Mouse (Mus musculus): ENCODE data around the gene Mmgt2. TPM values are rescaled to one million over a fixed set of nuclear protein-coding genes. Genes with fewer than 3 reads are reported as not detected.
A peak's percentile ranks its signal among the peaks of the same experiment; 100 is the strongest.

The Mmgt2 gene
- polyA plus RNA-seq, 1 experiment from 2014 or later = 43.5 TPM

DNA sequence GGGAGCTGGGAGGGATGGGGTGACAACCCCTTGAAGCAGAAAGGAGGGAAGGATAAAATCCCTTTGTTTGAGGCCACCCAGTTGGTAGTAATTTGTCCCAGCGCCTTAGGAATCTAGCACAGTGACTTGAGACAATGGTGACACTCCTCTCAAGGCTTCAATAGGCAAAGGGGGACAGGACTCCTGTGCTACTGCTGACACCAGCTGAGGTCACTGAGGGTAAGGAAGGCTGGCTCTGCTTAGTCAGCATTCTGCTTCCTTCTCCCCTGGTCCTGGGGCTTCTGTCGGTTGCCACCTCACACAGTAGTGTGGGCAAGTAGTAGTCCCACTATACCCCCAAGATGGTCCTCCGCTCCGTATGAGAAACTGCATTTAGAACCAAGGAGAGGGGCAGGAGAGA is 17.3 kb upstream of the Mmgt2 start:
- peak; percentile 34 for DNase-seq (ENCODE audit: low spot score)
- no peak overlapping the region for H3K9ac ChIP-seq (ENCODE audit: low read depth, low read length)

DNA sequence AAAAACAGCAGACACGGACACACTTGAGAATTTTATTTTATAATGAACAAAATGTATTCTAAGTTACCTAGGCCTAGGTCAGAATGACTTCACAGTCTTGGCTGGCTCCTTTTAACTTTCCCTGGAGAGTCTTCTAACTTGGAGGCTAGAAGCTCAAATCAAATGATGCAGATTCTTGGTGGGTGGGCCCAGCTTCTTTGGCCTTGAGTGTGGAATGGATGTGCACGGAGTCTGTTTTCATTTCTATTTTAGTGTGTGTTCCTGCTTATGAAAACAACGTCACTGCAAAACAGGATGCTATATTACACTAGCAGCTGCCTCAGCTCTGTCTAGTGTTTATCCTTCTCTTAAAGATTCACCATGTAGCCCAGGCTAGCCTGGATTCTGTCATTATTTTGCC is 13.1 kb upstream of the Mmgt2 start:
- no peak overlapping the region for H3K4me3 ChIP-seq (ENCODE audit: low read depth, low read length)
- no peak overlapping the region for H3K9ac ChIP-seq (ENCODE audit: low read depth, low read length)
- H3K9me3 ChIP-seq (ENCODE audit: control insufficient read depth, low read length) = no peaks in the 10 kb centered on the region
- H3K27ac ChIP-seq (ENCODE audit: low read depth, low read length) = no peak overlapping the region
- ATAC-seq (ENCODE audit: low FRiP score) (no peak), DNase-seq (ENCODE audit: low spot score) (no peak)
- 79% methylated on average over 3 of the region's 3 CpGs for WGBS
- H3K27me3 ChIP-seq (ENCODE audit: control insufficient read depth, insufficient read depth, low read length) = no peaks in the 10 kb centered on the region
- H3K4me1 ChIP-seq (replicated peaks; ENCODE audit: control insufficient read depth, insufficient read depth, low read length) = peaks cover 7% of the 10 kb centered on the region
- no peaks in the 10 kb centered on the region for H3K36me3 ChIP-seq (ENCODE audit: control insufficient read depth, insufficient read depth, low read length)
- H3K4me2 ChIP-seq (replicated peaks; ENCODE audit: low read depth, low read length) = no peak overlapping the region

More for the DNA sequence above, 17.3 kb upstream of the Mmgt2 start:
- Histone ChIP-seq H3K27me3 (ENCODE audit: control insufficient read depth, insufficient read depth, low read length) (no peaks in the 10 kb centered on the region), H3K27ac (ENCODE audit: low read depth, low read length) (peak overlapping the region; percentile 25), H3K9me3 (ENCODE audit: control insufficient read depth, low read length) (no peaks in the 10 kb centered on the region), H3K36me3 (ENCODE audit: control insufficient read depth, insufficient read depth, low read length) (no peaks in the 10 kb centered on the region), H3K4me1 (replicated peaks; ENCODE audit: control insufficient read depth, insufficient read depth, low read length) (peaks cover 21% of the 10 kb centered on the region), H3K4me3 (ENCODE audit: low read depth, low read length) (no peak overlapping the region), H3K4me2 (replicated peaks; ENCODE audit: low read depth, low read length) (no peak overlapping the region)
- 22% methylated on average over 4 of the region's 4 CpGs for WGBS
- ATAC-seq (ENCODE audit: low FRiP score) = no peak

DNA sequence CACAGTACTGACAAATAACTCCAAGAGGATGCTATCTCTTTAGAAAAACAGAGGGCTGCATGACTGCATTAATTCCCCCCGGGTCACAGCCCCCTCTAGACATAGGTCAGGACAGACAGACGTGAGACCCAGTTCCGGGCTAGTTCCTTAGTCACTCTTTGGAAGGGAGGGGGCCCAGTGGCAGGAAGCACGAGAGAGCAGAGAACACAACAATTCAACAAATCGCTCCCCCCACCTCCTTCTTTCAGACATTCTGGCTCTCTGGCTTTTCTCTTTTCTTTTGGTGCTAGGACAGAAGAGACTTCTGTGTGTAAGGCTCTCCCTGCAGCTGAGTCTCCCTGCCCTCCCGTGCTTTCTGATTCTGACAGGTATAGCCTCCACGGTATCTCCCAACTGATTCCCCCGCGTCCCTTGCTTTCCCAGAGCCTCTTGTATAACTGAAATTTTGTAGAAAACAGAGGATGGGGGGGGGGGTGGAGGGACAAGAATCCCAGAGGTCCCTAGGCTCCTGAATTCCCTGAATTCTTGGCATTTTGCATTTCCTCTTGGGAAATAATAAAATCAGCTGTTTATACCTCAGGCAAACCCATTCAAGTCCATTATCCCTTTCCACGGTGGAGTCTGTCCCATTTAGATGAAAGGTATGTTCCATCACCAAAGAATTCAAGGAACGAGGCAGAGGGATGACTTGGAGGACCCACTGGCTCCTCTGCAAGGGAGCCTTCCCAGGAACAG is 12.2 kb upstream of the Mmgt2 start:
- H3K4me1 ChIP-seq (replicated peaks; ENCODE audit: control insufficient read depth, insufficient read depth, low read length) = 0 out of 2 replicates have a peak, but pooled peaks cover 2% of the 10 kb centered on the region
- H3K27ac ChIP-seq (ENCODE audit: low read depth, low read length) = no peak overlapping the region
- no peak overlapping the region for H3K4me3 ChIP-seq (ENCODE audit: low read depth, low read length)
- H3K4me2 ChIP-seq (replicated peaks; ENCODE audit: low read depth, low read length) = no peak overlapping the region
- no peaks in the 10 kb centered on the region for H3K27me3 ChIP-seq (ENCODE audit: control insufficient read depth, insufficient read depth, low read length)
- no peak for ATAC-seq (ENCODE audit: low FRiP score)
- DNase-seq (ENCODE audit: low spot score) = no peak
- no peaks in the 10 kb centered on the region for H3K36me3 ChIP-seq (ENCODE audit: control insufficient read depth, insufficient read depth, low read length)
- WGBS = 60% methylated on average over 11 of the region's 11 CpGs
- H3K9ac ChIP-seq (ENCODE audit: low read depth, low read length) = 0 out of 2 replicates have a peak overlapping the region, but pooled peaks have one; percentile 17
- no peaks in the 10 kb centered on the region for H3K9me3 ChIP-seq (ENCODE audit: control insufficient read depth, low read length)

DNA sequence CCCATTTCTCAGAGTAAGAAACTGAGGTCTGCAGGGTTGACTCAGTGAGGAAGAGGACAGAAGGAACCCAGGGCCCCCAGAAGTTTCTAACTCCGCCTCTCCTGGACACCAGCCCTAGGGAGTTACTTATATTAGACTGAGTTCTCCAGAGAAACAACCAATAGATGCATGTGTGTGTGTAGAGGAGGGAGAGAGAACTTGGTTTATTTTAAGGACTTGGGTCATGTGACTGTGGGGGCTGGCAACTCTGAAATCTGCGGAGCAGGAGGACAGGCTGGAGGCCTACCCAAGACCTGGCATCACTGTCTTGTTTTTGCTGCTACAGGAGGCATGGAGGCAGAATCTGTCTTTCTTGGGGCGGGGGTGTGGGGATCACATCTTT is 11.6 kb upstream of the Mmgt2 start:
- Histone ChIP-seq H3K27me3 (ENCODE audit: control insufficient read depth, insufficient read depth, low read length) (no peaks in the 10 kb centered on the region), H3K4me2 (replicated peaks; ENCODE audit: low read depth, low read length) (no peak overlapping the region), H3K9me3 (ENCODE audit: control insufficient read depth, low read length) (no peaks in the 10 kb centered on the region), H3K27ac (ENCODE audit: low read depth, low read length) (no peak overlapping the region), H3K4me3 (ENCODE audit: low read depth, low read length) (no peak overlapping the region), H3K36me3 (ENCODE audit: control insufficient read depth, insufficient read depth, low read length) (no peaks in the 10 kb centered on the region), H3K9ac (ENCODE audit: low read depth, low read length) (no peak overlapping the region), H3K4me1 (replicated peaks; ENCODE audit: control insufficient read depth, insufficient read depth, low read length) (no peaks in the 10 kb centered on the region)
- 87% methylated on average over 3 of the region's 3 CpGs for WGBS
- no peak for DNase-seq (ENCODE audit: low spot score)
- ATAC-seq (ENCODE audit: low FRiP score) = no peak

DNA sequence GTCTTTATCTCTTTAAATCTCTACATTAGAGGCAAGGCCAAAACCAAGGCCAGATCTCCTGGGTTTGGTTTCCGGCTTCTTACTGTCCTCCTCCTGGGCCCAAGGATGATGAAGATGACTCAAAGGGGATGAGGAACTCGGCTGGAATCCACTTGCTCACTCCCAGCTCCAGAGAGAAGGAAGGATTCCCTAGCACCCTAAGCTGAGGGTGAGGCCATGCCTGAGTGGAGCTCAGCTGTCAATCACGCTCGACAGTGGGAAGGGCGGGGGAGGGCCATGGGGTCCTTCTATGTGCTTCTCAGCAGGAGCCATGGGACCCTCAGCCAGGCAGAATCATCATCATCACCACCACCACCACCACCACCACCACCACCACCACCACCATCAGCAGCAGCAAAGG is 11.1 kb upstream of the Mmgt2 start:
- H3K27ac ChIP-seq (ENCODE audit: low read depth, low read length) = no peak overlapping the region
- H3K4me2 ChIP-seq (replicated peaks; ENCODE audit: low read depth, low read length) = no peak overlapping the region
- DNase-seq (ENCODE audit: low spot score) (no peak), ATAC-seq (ENCODE audit: low FRiP score) (no peak)
- no peak overlapping the region for H3K9ac ChIP-seq (ENCODE audit: low read depth, low read length)
- no peak overlapping the region for H3K4me3 ChIP-seq (ENCODE audit: low read depth, low read length)
- H3K4me1 ChIP-seq (replicated peaks; ENCODE audit: control insufficient read depth, insufficient read depth, low read length) = no peaks in the 10 kb centered on the region
- H3K27me3 ChIP-seq (ENCODE audit: control insufficient read depth, insufficient read depth, low read length) = no peaks in the 10 kb centered on the region
- no peaks in the 10 kb centered on the region for H3K9me3 ChIP-seq (ENCODE audit: control insufficient read depth, low read length)
- 77% methylated on average over 5 of the region's 5 CpGs for whole genome bisulfite sequencing
- H3K36me3 ChIP-seq (ENCODE audit: control insufficient read depth, insufficient read depth, low read length) = no peaks in the 10 kb centered on the region

DNA sequence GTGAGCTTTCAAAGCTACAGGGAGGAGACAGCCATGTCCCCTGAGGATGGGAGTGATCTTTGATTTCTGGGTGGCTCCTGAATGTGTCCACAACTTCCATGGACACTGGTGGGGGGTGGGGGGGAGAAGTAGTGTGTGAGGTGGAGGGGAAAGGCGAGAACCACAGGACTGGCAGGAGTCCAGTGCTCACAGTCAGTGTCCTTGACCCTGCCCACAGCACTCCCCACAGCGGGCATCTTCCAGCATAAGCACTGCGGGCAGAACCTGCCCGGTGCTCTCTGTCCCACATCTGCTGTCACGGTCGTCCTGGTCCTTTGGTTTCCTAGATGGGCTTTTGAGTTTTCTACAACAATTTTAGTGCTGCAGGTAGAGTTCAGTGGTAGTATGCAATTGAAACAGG is 10.7 kb upstream of the Mmgt2 start:
- 86% methylated on average over 6 of the region's 6 CpGs for WGBS
- no peaks in the 10 kb centered on the region for H3K27me3 ChIP-seq (ENCODE audit: control insufficient read depth, insufficient read depth, low read length)
- no peaks in the 10 kb centered on the region for H3K9me3 ChIP-seq (ENCODE audit: control insufficient read depth, low read length)
- no peaks in the 10 kb centered on the region for H3K36me3 ChIP-seq (ENCODE audit: control insufficient read depth, insufficient read depth, low read length)
- DNase-seq (ENCODE audit: low spot score) (no peak), ATAC-seq (ENCODE audit: low FRiP score) (no peak)
- no peak overlapping the region for H3K4me3 ChIP-seq (ENCODE audit: low read depth, low read length)
- H3K4me2 ChIP-seq (replicated peaks; ENCODE audit: low read depth, low read length) = no peak overlapping the region
- H3K4me1 ChIP-seq (replicated peaks; ENCODE audit: control insufficient read depth, insufficient read depth, low read length) = no peaks in the 10 kb centered on the region
- no peak overlapping the region for H3K27ac ChIP-seq (ENCODE audit: low read depth, low read length)
- no peak overlapping the region for H3K9ac ChIP-seq (ENCODE audit: low read depth, low read length)

DNA sequence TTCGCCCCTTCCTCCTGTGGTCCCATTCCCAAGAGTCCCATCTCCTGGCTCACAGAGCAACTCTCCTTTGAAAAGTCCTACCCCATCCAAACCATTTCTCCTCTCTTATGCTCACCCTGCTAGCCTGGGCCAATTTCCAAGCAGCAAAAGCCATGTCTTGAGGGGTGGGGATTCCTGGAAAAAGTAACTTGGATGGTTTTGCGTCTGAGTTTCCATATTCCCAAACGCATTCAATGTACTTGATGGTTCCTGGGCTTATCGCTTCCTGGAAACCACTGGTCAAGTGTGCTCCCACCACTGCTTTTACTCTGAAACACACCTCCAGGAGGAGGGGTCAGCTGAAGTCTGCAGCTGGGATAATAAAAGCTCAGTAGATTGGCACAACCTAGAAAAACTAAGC is 10.1 kb upstream of the Mmgt2 start:
- ATAC-seq (ENCODE audit: low FRiP score) = no peak
- 90% methylated on average over 4 of the region's 4 CpGs for WGBS
- H3K4me1 ChIP-seq (replicated peaks; ENCODE audit: control insufficient read depth, insufficient read depth, low read length) = no peaks in the 10 kb centered on the region

DNA sequence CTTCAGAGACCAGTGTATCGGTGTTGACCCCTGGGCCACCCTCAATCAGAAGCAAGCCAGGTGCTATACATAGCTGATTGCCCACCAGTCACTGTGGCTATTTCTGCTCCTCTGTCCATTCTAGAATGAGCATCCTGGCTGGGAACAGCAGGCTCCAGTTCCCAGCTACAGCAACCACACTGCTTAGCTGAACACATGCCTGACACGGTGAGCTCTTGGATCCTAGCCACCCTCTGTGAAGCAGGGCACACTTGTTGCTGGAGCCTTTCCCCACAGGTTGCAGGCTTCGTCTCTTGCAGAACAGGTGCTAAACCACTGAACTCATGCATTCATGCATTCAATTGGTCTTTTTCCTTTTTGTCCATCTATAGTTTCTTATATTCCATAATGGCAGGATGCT is 8.1 kb upstream of the Mmgt2 start:
- no peak overlapping the region for H3K4me2 ChIP-seq (replicated peaks; ENCODE audit: low read depth, low read length)
- no peaks in the 10 kb centered on the region for H3K27me3 ChIP-seq (ENCODE audit: control insufficient read depth, insufficient read depth, low read length)
- H3K9me3 ChIP-seq (ENCODE audit: control insufficient read depth, low read length) = no peaks in the 10 kb centered on the region
- 87% methylated on average over 3 of the region's 3 CpGs for WGBS
- no peaks in the 10 kb centered on the region for H3K36me3 ChIP-seq (ENCODE audit: control insufficient read depth, insufficient read depth, low read length)
- H3K27ac ChIP-seq (ENCODE audit: low read depth, low read length) = no peak overlapping the region
- ATAC-seq (ENCODE audit: low FRiP score) = no peak
- DNase-seq (ENCODE audit: low spot score) = no peak
- H3K4me1 ChIP-seq (replicated peaks; ENCODE audit: control insufficient read depth, insufficient read depth, low read length) = no peaks in the 10 kb centered on the region
- no peak overlapping the region for H3K9ac ChIP-seq (ENCODE audit: low read depth, low read length)
- H3K4me3 ChIP-seq (ENCODE audit: low read depth, low read length) = no peak overlapping the region

More for the DNA sequence above, 10.1 kb upstream of the Mmgt2 start:
- no peaks in the 10 kb centered on the region for H3K36me3 ChIP-seq (ENCODE audit: control insufficient read depth, insufficient read depth, low read length)
- DNase-seq (ENCODE audit: low spot score) = no peak
- H3K9me3 ChIP-seq (ENCODE audit: control insufficient read depth, low read length) = no peaks in the 10 kb centered on the region
- H3K27me3 ChIP-seq (ENCODE audit: control insufficient read depth, insufficient read depth, low read length) = no peaks in the 10 kb centered on the region
- no peak overlapping the region for H3K9ac ChIP-seq (ENCODE audit: low read depth, low read length)
- no peak overlapping the region for H3K4me3 ChIP-seq (ENCODE audit: low read depth, low read length)
- H3K4me2 ChIP-seq (replicated peaks; ENCODE audit: low read depth, low read length) = no peak overlapping the region
- no peak overlapping the region for H3K27ac ChIP-seq (ENCODE audit: low read depth, low read length)

DNA sequence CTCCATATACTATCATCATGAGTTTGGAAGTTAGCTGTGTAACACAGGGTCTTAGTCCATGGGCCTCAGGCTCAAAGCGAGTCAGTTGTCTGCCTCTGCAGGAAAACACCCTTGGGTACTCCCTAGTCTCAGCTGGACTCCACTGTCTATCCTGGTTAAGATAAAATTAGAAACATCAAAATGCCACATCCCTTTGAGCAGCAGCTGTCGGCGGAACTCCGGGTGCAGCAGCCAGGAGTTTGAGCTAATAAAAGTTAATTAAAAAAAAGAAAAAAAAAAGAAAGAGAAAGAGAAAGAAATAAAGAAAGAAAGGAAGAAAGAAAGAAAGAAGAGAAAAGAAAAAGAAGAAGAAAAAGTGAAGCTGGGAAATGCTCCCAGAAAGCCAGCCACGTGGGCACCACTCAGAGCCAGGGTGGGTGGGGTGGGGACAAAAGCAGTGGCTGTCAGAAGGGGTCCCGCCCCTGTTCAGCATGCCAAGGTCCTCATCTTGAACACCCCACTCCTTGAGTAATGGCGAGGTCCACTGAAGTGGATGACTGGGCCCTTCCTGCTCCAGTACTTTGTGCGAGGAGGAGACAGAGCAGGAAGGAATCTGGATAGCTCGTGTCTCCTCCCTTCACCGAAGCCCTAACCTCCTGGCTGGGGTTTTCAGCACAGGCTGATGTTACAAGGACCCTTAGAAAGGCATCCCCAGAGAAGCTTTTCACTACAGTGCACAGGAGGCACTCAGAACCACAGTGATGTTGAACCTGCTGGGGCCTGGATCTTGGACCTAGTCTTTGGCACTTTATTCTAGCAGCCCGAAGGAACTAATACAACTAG is 6.2 kb upstream of the Mmgt2 start:
- H3K4me2 ChIP-seq (replicated peaks; ENCODE audit: low read depth, low read length) = no peak overlapping the region
- no peaks in the 10 kb centered on the region for H3K27me3 ChIP-seq (ENCODE audit: control insufficient read depth, insufficient read depth, low read length)
- WGBS = 64% methylated on average over 11 of the region's 11 CpGs
- ATAC-seq (ENCODE audit: low FRiP score) (no peak), DNase-seq (ENCODE audit: low spot score) (no peak)
- H3K4me3 ChIP-seq (ENCODE audit: low read depth, low read length) = no peak overlapping the region
- H3K27ac ChIP-seq (ENCODE audit: low read depth, low read length) = no peak overlapping the region
- no peaks in the 10 kb centered on the region for H3K4me1 ChIP-seq (replicated peaks; ENCODE audit: control insufficient read depth, insufficient read depth, low read length)
- H3K9ac ChIP-seq (ENCODE audit: low read depth, low read length) = no peak overlapping the region
- no peaks in the 10 kb centered on the region for H3K9me3 ChIP-seq (ENCODE audit: control insufficient read depth, low read length)
- H3K36me3 ChIP-seq (ENCODE audit: control insufficient read depth, insufficient read depth, low read length) = no peaks in the 10 kb centered on the region
